Mouse (Mus musculus) left cerebral cortex, adult 11 months (tissue): ENCODE data around the gene Slc48a1.

Experiments
- DNase-seq: peaks from one replicate; pipeline ENCODE4 v3.0.0; 2022; ENCODE audit warnings: low spot score

Gene Slc48a1

DNA sequence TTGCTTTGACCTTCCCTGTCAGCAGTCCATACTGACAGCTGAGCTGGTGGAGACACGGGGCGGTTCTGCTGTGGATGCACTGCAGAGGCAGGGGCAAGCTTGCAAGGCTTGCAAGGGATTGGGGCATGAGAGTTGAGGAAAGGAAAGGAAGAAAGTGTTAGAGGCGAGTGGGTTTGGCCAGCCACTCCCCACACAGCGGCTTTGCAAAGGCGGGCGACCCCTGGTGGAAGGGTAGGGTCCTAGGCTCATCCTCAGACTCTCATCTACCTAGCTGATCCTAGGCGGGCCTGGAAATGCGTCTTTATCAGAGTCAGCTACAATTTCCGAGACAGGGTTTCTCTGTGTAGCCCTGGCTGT, 4.4 kb downstream of the Slc48a1 start:
- DNase-seq: no peak

- DNase-seq: peak; percentile 79
Measured at GRCm38 (mm10) chr15:97784092-97784559, 5.8 kb downstream of the Slc48a1 start.

DNA sequence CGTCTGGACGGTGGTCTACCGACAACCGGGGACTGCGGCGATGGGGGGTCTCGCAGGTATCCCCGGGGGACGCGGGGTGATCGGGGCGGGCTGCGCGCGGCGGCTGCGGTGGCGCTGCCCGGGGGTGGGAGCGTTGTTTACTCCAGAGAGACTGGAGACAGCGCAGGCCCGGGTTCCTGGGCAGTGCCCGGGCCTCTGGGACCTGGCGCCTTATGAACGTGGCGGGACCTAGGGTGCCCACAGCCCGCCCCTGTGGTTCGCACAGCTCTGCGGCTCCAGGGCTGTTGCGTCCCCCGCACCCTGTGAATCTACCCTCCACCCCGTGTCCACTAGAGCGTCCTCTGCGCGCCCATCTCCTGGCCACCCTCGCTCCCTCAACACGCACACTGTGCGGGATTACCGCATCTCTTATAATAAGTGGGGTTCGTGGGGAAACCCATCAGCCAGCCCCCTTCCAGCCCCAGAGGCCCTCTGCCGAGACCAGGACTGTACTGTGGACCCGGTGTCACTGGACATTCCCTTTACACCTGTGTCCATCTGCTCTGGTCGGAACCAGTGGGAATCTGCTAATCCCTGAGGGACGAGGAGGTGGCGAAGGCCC, 6.3 kb downstream of the Slc48a1 start:
- no peak for DNase-seq

DNA sequence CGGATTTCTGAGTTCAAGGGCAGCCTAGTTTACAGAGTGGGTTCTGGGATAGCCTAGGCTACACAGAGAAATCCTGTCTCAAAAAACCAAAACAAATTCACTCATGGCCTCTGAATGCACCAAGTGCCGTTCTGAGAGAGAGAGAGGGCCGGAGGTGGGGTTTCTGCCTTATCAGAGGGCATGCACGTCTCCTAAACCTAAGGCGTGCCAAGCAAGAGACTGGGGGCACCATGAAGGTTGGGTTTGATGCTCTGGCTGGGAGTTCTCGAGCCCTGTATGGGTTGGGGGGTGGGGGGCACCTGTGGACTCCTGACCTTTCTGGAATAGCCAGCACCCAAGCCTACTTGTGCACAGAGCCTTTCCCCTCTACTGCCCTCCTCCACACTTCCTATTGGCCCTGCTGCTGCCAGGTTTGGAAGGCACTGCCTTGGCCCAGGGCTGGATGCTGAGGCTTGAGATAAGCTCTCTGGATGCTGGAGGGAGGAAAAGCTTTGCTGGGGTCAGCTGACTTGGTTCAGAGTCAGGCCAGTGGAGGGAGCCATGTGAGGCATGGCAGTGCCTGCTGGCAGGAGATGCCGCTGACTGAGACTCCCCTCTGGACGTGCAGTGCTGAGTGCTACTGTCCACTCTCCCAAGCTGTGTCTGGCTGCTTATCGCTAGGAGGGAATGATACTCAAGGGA, 7.6 kb downstream of the Slc48a1 start:
- DNase-seq: no peak

GRCm38 (mm10) chr15:97786412-97787112, 8.2 kb downstream of the Slc48a1 start:
- DNase-seq: no peak

DNA sequence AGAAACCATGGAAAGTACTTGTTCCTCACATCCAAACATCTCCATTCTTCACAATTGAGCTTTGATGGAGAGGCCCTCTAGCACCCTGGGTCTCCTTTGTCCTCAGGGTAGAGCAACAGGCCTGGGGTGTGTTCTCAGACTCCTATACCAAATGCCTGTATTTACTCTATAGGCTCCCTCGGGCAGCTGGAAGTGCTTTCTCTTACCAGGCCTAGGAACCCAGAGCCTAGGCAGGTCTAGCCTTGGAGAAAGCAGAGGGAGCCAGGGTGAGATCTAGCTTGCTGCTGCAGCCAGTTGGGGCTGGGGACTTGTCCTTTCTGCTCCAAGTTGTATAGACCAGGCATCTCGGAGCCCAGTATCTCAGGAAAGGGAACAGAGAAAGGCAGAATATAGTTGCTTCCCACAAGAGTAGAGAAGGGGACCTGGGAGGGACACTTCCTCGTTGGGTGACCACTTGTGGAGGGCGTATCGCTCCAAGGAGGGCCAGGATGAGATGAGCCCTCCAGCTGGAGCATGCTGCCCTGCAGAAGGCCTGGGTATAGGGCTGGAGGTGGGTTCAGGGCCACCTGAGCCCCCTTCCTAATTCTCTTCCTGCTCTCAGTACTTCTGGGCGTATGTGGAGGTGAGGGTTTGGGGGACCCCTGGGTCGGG, 9.0 kb downstream of the Slc48a1 start:
- DNase-seq: no peak

- no peak for DNase-seq
Measured at GRCm38 (mm10) chr15:97787799-97788667, 9.7 kb downstream of the Slc48a1 start.

DNA sequence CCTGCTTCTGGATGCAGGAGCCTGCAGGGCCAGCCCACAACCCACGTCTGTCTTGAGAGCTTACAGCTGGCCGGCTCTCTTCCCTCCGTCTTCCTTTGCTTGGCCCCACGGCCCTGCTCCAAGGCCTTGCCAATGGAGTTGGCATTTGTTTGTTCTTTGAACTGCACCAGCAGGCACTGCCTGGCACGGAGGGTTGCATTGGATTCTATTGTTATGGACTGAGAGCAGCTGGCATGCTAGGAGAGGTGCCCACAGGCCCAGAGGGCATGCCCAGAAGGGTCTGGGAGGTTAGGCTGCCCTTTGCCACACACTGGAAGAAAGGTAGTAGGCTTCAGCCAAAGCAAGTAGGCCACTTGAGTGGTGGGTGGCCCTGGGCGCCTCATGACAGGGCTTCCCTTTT, 10.5 kb downstream of the Slc48a1 start:
- DNase-seq: peak; percentile 79

DNA sequence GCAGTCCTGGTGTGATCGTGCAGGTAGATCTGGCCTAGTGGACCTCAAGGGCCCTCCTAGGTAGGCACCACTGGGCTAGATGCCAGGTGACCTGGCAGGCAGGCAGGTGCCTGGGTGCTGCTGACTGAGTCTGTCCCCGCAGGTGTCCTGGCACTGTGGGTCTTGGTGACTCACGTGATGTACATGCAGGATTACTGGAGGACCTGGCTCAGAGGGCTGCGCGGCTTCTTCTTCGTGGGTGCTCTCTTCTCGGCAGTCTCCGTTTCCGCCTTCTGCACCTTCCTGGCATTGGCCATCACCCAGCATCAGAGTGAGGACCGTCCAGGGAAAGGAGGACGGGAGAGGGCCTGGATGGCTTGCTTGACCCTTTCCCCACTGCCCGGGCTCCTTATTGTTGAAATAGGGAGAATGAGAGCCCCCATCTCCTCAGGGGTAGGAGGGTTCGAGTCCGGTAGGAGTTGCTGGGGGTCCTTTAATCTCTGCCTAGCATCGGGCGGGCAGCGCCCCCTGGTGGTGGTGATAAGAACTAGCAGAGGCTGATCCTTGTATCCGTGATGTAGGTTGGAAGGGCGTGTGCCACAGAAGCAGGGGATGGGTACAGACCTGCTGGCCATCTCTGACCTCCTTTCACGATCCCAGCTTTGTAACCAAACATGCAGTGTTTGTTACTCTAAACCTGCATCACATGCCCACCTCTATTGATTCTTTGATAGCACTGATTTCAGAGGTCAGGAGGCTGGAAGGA, 11.6 kb downstream of the Slc48a1 start:
- DNase-seq: no peak

DNA sequence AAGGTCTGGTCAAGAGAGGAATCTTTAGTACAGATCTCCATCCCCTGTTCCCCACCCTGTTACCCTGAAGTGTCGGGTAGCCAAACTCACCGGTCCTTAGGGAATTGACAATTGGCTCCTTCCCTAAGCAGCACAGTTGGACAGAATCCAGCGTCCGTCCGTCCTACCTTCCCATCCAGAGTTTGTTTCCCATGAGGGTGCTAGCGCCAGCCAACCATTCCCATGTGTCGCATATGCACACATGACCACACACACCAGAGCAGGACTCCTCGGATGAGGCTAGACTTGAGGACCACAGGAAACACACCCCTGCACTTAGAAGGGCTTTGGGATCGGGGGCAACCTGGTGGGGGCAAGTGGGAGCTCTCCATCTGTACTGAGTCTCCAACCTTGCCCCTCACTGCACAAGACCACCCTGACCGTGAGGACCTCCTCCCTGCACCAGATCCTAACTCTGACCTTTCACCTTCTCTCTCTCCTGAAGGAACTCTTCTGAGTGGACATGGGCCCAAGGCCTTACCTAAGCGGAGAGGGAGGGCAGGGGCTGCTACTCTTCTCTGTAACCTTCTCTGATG, 12.9 kb downstream of the Slc48a1 start:
- DNase-seq: no peak

DNA sequence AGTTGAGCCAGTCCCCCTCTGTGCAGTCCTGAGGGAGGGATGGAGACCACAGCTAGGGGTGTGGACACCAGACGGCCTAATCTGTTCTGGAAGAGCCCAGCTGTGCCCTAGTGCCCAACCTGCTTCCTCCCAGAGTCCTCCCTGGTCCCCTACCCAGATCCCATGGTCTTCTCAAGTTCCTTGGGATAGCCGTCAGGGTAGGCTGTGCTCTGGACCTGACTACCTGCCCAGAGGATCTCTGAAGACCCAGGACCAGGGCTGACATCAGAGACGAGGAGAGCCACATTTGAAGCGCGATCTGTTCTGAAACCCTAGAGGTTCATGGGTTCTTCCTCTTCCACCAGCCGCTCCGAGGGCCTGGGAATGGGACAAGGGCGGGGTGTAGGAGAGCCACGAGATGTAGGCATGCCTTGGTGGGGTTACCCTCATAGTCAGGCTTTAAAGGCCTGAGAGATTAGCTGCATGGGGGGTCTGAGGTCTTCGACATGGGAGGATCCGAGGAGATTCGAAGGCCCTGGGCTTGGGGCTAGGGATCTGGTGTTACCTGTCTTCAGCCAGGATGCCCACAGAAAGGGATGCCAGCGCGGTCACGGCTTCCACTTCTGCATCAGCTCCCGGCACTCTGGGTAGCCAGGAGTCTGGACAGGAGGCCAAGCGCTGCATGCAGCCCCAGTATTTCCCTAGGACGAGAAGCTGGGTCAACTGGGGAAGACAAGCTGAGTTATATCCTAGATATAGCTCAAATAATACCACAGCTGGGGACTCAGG, 15.2 kb downstream of the Slc48a1 start:
- DNase-seq: no peak

DNA sequence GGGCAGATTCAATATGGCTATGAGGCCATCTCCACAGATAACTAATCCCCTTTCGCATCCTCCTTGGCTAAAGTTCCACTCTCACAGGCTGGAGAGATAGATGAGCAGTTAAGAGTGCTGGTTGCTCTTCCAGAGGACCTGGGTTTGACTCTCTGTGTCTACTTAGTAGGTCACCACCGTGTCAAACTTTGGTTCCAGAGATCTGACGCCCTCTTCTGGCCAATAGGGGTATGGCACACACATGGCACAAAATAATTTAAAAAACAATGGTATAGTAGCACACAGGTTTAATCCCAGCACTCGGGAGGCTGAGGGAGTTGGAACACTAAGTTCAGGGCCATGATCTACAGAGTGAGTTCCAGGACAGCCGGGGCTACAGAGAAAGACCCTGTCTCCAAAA, 15.9 kb downstream of the Slc48a1 start:
- DNase-seq: no peak

DNA sequence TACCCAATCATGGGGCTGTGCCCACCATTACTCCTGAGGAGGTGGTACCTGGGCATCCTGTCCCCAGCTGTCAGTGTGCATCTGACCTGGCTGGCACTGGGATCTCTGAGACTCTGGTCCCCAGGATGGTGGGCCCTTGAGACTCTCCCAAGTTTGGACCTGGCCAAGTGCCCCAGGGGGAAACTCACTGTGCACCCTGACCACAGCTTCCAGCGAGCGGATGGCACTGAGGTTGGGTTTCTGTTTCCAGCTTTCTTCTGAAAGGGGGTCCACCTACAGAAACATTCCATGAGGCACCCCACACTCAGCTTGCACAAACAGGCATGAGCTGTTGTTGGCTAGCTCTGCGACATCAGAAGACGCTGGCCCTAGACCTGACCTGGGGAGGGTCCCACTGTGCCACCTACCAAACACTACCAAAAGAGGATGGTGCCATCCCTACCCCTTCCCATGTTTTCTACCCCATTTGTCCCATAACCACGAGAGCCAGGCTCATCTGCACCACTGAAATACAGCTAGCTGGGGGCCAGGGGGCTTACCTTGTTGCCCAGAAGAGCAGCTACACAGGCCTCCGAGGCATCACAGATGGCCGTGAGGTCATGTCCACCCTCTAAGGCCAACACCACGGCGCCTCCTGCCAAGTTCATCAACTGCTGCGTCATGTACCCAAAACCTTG, 17.4 kb downstream of the Slc48a1 start:
- DNase-seq: no peak

DNA sequence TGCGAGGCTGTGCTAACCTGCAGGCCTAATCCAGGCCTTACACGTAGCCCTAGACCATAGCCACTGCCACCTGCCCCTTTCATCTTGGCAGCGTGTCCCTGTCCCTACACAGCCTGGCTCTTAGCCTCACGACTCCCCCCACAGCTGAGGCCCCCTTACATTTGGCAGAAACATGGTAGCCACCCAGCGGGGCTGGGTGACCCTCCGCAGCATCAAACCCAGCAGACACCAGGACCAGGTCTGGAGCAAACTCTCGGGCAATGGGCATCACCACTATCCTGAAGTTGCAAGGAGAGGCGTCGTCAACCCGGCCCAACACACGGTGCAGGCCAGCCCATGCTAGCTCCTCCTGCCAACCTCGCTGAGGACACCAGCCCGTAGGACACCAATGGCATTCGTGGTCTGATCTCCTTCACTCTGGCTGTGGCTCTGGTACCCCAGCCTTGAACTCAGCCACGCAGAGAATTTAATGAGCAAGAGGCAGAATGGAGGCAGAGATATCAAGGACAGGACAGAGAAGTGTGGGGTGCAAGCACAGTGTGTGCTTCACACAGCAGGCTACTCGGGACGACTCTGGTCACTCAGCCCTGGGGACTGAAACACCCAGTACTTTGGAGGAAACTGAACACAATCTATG, 18.5 kb downstream of the Slc48a1 start:
- no peak for DNase-seq

- no peak for DNase-seq
Measured at GRCm38 (mm10) chr15:97798134-97798533, 19.8 kb downstream of the Slc48a1 start.

DNA sequence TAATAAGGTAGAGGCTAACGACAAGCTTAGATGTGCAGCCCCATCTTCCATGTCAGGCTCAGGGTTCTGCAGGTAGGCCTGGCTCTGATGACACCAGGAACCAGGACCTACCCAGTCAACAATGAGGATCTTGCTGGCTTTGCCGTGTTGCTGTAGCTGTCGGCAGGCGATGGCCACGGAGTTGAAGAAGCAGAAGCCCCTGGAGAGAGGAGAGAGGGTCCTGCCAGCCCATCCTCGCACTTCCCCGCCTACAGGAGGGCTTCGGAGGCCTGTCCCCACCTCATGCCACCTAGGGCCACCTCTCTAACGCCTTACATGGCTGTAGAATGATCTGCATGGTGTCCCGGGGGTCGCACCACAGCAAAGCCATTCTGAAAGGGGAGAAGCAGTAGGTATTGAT, 21.1 kb downstream of the Slc48a1 start:
- DNase-seq: no peak

DNA sequence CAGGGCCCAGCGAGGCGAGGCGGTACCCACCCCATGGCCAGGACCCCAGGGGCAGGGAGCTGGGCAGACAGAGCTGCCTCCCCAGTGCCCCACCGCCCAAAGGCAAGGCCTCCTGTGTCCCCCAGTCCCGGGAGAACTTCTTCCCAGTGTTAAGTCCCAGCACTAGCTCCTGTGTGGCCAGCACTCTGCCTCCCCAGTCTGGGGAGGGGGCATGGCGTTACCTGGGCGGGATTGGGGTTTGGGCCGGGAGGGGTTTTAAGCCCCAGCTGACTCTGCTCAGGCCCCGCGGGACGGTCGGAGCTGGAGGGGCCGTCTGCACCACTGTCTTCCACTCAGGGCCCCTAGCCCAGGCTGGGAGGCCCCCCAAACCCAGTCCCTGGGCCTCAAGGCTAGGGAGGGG, 22.5 kb downstream of the Slc48a1 start:
- no peak for DNase-seq

GRCm38 (mm10) chr15:97801811-97802210, 23.5 kb downstream of the Slc48a1 start:
- DNase-seq: no peak

GRCm38 (mm10) chr15:97802575-97802974, 24.3 kb downstream of the Slc48a1 start:
- DNase-seq: no peak
